Mouse (Mus musculus) ES-CJ7 (cell line): ENCODE data around the gene Slc44a3.
A peak's percentile ranks its signal among the peaks of the same experiment; 100 is the strongest.

Source experiments
- DNase-seq: peaks from one replicate; pipeline ENCODE4 v3.0.0; 2011; ENCODE audit warnings: low read depth, low spot score

Slc44a3 gene

GRCm38 (mm10) chr3:121460473-121461193 is 71.6 kb downstream of the Slc44a3 start:
- no peak for DNase-seq

GRCm38 (mm10) chr3:121458545-121459492 is 73.4 kb downstream of the Slc44a3 start:
- DNase-seq = peak; percentile 53

GRCm38 (mm10) chr3:121451404-121451803 is 80.8 kb downstream of the Slc44a3 start:
- DNase-seq = no peak

- DNase-seq = no peak
Observed at GRCm38 (mm10) chr3:121449527-121449926, 82.7 kb downstream of the Slc44a3 start.

- DNase-seq = no peak
Observed at GRCm38 (mm10) chr3:121448606-121449005, 83.6 kb downstream of the Slc44a3 start.

GRCm38 (mm10) chr3:121448029-121448468 is 84.2 kb downstream of the Slc44a3 start:
- DNase-seq = no peak

GRCm38 (mm10) chr3:121446454-121446853 is 85.8 kb downstream of the Slc44a3 start:
- no peak for DNase-seq

- no peak for DNase-seq
Observed at GRCm38 (mm10) chr3:121444414-121444813, 87.8 kb downstream of the Slc44a3 start.

- no peak for DNase-seq
Observed at GRCm38 (mm10) chr3:121443861-121444271, 88.3 kb downstream of the Slc44a3 start.

- DNase-seq = no peak
Observed at GRCm38 (mm10) chr3:121442288-121442687, 89.9 kb downstream of the Slc44a3 start.

GRCm38 (mm10) chr3:121441504-121441903 is 90.7 kb downstream of the Slc44a3 start:
- DNase-seq = no peak

- no peak for DNase-seq
Observed at GRCm38 (mm10) chr3:121439623-121440161, 92.5 kb downstream of the Slc44a3 start.

GRCm38 (mm10) chr3:121437996-121438395 is 94.2 kb downstream of the Slc44a3 start:
- DNase-seq = no peak

GRCm38 (mm10) chr3:121437070-121437469 is 95.1 kb downstream of the Slc44a3 start:
- no peak for DNase-seq

- no peak for DNase-seq
Observed at GRCm38 (mm10) chr3:121435296-121435695, 96.9 kb downstream of the Slc44a3 start.

GRCm38 (mm10) chr3:121433968-121434533 is 98.2 kb downstream of the Slc44a3 start:
- DNase-seq = peak; percentile 59

- no peak for DNase-seq
Observed at GRCm38 (mm10) chr3:121433359-121433758, 98.8 kb downstream of the Slc44a3 start.

GRCm38 (mm10) chr3:121430289-121430936 is 101.8 kb downstream of the Slc44a3 start:
- peak; percentile 83 for DNase-seq

GRCm38 (mm10) chr3:121429469-121429868 is 102.7 kb downstream of the Slc44a3 start:
- DNase-seq = no peak

- DNase-seq = peak; percentile 80
Observed at GRCm38 (mm10) chr3:121428696-121429259, 103.4 kb downstream of the Slc44a3 start.

- DNase-seq = peak; percentile 79
Observed at GRCm38 (mm10) chr3:121428230-121428629, 104.0 kb downstream of the Slc44a3 start.
